Comparison of ENCODE assay signal across 31 mouse cellular contexts in the genomic region with DNA sequence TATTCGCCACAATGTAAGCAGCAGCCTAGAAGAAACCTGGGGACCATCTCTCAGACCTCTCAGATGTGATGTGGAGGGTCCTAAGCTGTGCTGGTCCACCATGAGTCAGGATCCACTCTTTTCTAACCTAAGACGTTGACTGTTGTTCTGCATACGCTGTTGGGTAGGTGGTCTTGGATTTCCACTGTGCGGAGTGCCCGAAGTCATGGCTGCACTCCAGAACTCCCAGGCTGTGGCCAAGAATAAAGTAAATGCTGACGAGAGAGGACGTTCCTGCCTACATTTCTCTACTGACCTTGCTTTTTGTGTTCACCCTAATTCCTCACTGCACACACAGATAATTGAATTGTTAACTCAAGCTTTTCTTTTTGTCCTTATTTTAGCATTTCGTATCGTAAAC.
DNase-seq lines count a peak whose midpoint lies in the region; ATAC-seq lines count a peak whose summit lies in the region.
"Had no signal": no experiment of that assay in that cellular context is flagged by ENCODE, and none has a peak within 500 bp of the region (broad histone marks: within the 10 kb centered on the region; RNA-seq: fewer than 3 reads in every experiment).

No protein-coding gene starts in this region.

- WGBS in limb, embryonic 13.5 days, result 68% methylated on average over 9 of the region's 9 CpGs
- 93% methylated on average over 9 of the region's 9 CpGs for WGBS in limb, embryonic 10.5 days

- no peaks in the 10 kb centered on the region for H3K4me1 ChIP-seq in limb, embryonic 13.5 days
- no peaks in the 10 kb centered on the region; the same call in 1 of the 2 replicates for H3K4me1 ChIP-seq in limb, embryonic 10.5 days
- H3K4me1 ChIP-seq: heart, embryonic 12.5 days; heart, embryonic 15.5 days had no signal

- no peaks in the 10 kb centered on the region for H3K27me3 ChIP-seq in limb, embryonic 13.5 days
- H3K27me3 ChIP-seq in limb, embryonic 10.5 days (ENCODE audit: low read depth, poor library complexity, severe bottlenecking), result no peaks in the 10 kb centered on the region
- H3K27me3 ChIP-seq: CH12.LX; embryonic facial prominence, embryonic 13.5 days; forebrain, embryonic 13.5 days; heart, embryonic 12.5 days; heart, embryonic 15.5 days; Patski had no signal

- H3K4me2 ChIP-seq in limb, embryonic 13.5 days (replicated peaks), result 0 out of 2 replicates have a peak overlapping the region, but pooled peaks have one; percentile 14
- H3K4me2 ChIP-seq: embryonic facial prominence, embryonic 13.5 days; forebrain, embryonic 13.5 days; heart, embryonic 12.5 days; heart, embryonic 15.5 days; hindbrain, embryonic 14.5 days had no signal

- H3K9ac ChIP-seq in limb, embryonic 13.5 days, result no peak overlapping the region
- H3K9ac ChIP-seq: embryonic facial prominence, embryonic 13.5 days; forebrain, embryonic 13.5 days; heart, embryonic 12.5 days; heart, embryonic 15.5 days; hindbrain, embryonic 14.5 days had no signal

- no peak overlapping the region for H3K4me3 ChIP-seq in limb, embryonic 13.5 days
- no peak overlapping the region for H3K4me3 ChIP-seq in limb, embryonic 10.5 days
- H3K4me3 ChIP-seq: embryonic facial prominence, embryonic 10.5 days; embryonic facial prominence, embryonic 13.5 days; erythroblast, embryonic 14.5 days; forebrain, embryonic 13.5 days; gastrocnemius, adult 2 months; heart, embryonic 12.5 days; heart, embryonic 15.5 days had no signal

- intact Hi-C loops in heart, postnatal 14 days (cut with DNase I), result no loop called here

- no peak overlapping the region for H3K27ac ChIP-seq in limb, embryonic 13.5 days
- H3K27ac ChIP-seq in limb, embryonic 10.5 days, result no peak overlapping the region
- H3K27ac ChIP-seq: embryonic facial prominence, embryonic 10.5 days; embryonic facial prominence, embryonic 13.5 days; forebrain, embryonic 13.5 days; gastrocnemius, adult 2 months; heart, embryonic 15.5 days; hindbrain, embryonic 14.5 days had no signal

- ATAC-seq in limb, embryonic 13.5 days (ENCODE audit: low FRiP score, low read depth), result no peak
- ATAC-seq: forebrain, embryonic 13.5 days; intestine, embryonic 16.5 days; Patski had no signal

- DNase-seq in cerebellum, postnatal 14 days, result peak; percentile 20 to 42
- no peak for DNase-seq in cerebellum, postnatal 36 days
- DNase-seq in heart, adult 11 months, result peak; percentile 82
- no peak for DNase-seq in heart, postnatal 14 days
- DNase-seq in limb, embryonic 10.5 days (ENCODE audit: low spot score), result no peak
- no peak for DNase-seq in frontal cortex, postnatal 36 days (ENCODE audit: low spot score in 2 of 2)
- DNase-seq: adrenal gland, postnatal 10 days; adrenal gland, postnatal 36 days; B cell, adult 2 months; cerebellum, adult 11 months; cerebellum, adult 8-10 months; cerebellum, postnatal 25 days; embryo, embryonic 11 days; gastrocnemius, adult 2 months; gastrocnemius, postnatal 14 days; heart, adult 18-20 months; heart, postnatal 10 days; heart, postnatal 4 days; kidney, adult 18-20 months had no signal

- H3K36me3 ChIP-seq in limb, embryonic 13.5 days, result no peaks in the 10 kb centered on the region
- no peaks in the 10 kb centered on the region for H3K36me3 ChIP-seq in limb, embryonic 10.5 days
- H3K36me3 ChIP-seq: embryonic facial prominence, embryonic 10.5 days; G1E; heart, embryonic 15.5 days had no signal

- no peaks in the 10 kb centered on the region for H3K9me3 ChIP-seq in limb, embryonic 13.5 days
- H3K9me3 ChIP-seq in limb, embryonic 10.5 days (replicated peaks), result no peaks in the 10 kb centered on the region
- H3K9me3 ChIP-seq: embryonic facial prominence, embryonic 10.5 days; embryonic facial prominence, embryonic 13.5 days; forebrain, embryonic 13.5 days; heart, embryonic 12.5 days; heart, embryonic 15.5 days had no signal

Comparison
In these comparisons a context has a peak if more than half of its experiments do, and no peak if none do; other contexts are left out.
1. DNase-seq: peak in cerebellum, postnatal 14 days (2 of 2) and heart, adult 11 months (single experiment); none in cerebellum, postnatal 36 days (0 of 2), heart, postnatal 14 days (0 of 2), limb, embryonic 10.5 days (single experiment) and frontal cortex, postnatal 36 days (0 of 2).